Mouse (Mus musculus) small intestine, adult 2 months (tissue): ENCODE results near the gene 1700025B11Rik.

Source experiments
- CTCF ChIP-seq: fragments of 200-500 bp; IDR thresholded peaks from 2 replicates; pipeline ENCODE4 v1.5.1; 2012; ENCODE audit warnings: low read depth, mild to moderate bottlenecking, control low read depth, inconsistent platforms, low read length, moderate library complexity, mixed read lengths; ENCODE audit not compliant: insufficient replicate concordance, insufficient read length; ENCODE audit errors: extremely low read depth
- POLR2A ChIP-seq: fragments of 200-500 bp; IDR thresholded peaks from 2 replicates; pipeline ENCODE4 v1.6.1; 2012; ENCODE audit warnings: low read depth, mild to moderate bottlenecking, control low read depth, inconsistent platforms, low read length, moderate library complexity

DNA sequence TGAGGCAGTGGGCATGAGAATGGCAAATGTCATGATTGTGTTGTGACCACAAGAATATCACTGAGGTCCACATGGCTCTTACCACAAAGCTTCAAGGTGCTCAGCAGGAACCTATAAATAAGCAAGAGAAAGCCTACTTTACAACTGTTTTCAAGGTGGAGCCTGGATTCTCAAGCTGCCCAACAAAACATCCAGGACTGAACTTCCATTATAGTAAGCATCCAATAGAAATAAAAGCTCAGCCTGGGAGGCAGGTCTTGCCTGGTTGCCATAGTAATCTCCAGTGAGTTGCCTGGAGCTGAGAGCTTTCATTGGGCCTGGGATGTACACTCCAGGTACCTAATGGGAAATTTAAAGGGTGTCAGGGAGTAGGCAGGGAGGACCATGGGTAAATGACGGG lies 37.3 kb upstream of the 1700025B11Rik start, which contains the start of gene Gm36245:
- no peak for TF ChIP-seq CTCF
- no peak for TF ChIP-seq POLR2A
